Mouse (Mus musculus) lung, embryonic 14.5 days (tissue): ENCODE measurements at regions not wholly inside any gene's neighbourhood (a gene's known extent, or its start where the extent isn't known, plus 50 kb on each side); places are given as distances from the start of the nearest gene placed in this dataset.

ENCODE experiments used
- ATAC-seq: fragments of 200-750 bp; cut with Nextera tagmentation; 2 replicates; pipeline ENCODE4 v1.8.0; 2017; ENCODE audit warnings: mild to moderate bottlenecking, moderate TSS enrichment, moderate library complexity; ENCODE audit not compliant: insufficient read depth
- DNase-seq: peaks from one replicate; pipeline ENCODE4 v3.0.0-alpha.2; 2015
- H3K27ac ChIP-seq: fragments of 300-500 bp; sonication (generic); 2 replicates; pipeline ENCODE4 v1.5.1; 2014; ENCODE audit warnings: low read depth, mild to moderate bottlenecking, moderate library complexity
- H3K27me3 ChIP-seq: fragments of 300-500 bp; sonication (generic); 2 replicates; pipeline ENCODE4 v1.6.1; 2014; ENCODE audit warnings: low read length, control low read depth; ENCODE audit not compliant: insufficient read depth
- H3K36me3 ChIP-seq: fragments of 300-500 bp; sonication (generic); 2 replicates; pipeline ENCODE4 v1.6.1; 2014; ENCODE audit warnings: control low read depth; ENCODE audit not compliant: insufficient read depth
- H3K4me1 ChIP-seq: fragments of 300-500 bp; sonication (generic); 2 replicates; pipeline ENCODE4 v1.6.1; 2014; ENCODE audit warnings: antibody characterized with exemption, control low read depth; ENCODE audit not compliant: insufficient read depth
- H3K4me2 ChIP-seq: fragments of 300-500 bp; sonication (generic); 2 replicates; pipeline ENCODE4 v1.6.1; 2014; ENCODE audit warnings: mild to moderate bottlenecking
- H3K4me3 ChIP-seq: fragments of 300-500 bp; sonication (generic); 2 replicates; pipeline ENCODE4 v1.5.1; 2014; ENCODE audit warnings: low read depth, low read length
- H3K9ac ChIP-seq: fragments of 300-500 bp; sonication (generic); 2 replicates; pipeline ENCODE4 v1.6.1; 2014
- H3K9me3 ChIP-seq: fragments of 300-500 bp; sonication (generic); 2 replicates; pipeline ENCODE4 v1.6.1; 2016; ENCODE audit warnings: low read depth, low read length, control low read depth
- CTCF ChIP-seq: IDR thresholded peaks from 2 replicates; pipeline ENCODE4 v1.5.1; 2016; ENCODE audit warnings: antibody characterized with exemption, low read depth
- WGBS: fragments of 180-500 bp; shearing (Covaris S2); extraction: QIAGEN DNeasy Blood & Tissue Kit; methylation state at CpG from one replicate; pipeline ENCODE4 v1.1.7; 2014; 5-methylcytosine and 5-hydroxymethylcytosine counted together

DNA sequence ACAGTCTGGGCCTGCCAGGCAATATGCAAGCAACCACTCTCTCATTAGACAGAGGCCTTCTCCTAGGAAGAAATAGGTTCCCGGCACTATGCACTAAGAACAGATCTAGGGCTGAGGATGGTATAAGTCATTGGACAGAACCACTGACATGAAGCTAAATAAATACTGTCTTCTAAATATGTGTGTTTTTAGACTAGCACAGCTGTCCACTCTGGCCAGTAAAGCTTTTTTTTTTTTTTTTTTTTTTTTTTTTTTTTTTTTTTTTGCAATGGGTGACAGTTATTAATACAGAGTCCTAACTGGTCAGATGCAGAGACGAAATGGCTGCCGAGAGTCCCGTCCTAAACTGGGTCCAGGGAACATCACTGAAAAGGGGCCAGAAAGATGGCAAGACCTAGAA, 218.9 kb downstream of the Srbd1 start:
- Histone ChIP-seq H3K4me3 (no peak overlapping the region), H3K9ac (no peak overlapping the region), H3K27ac (no peak overlapping the region), H3K4me2 (no peak overlapping the region), H3K36me3 (no peaks in the 10 kb centered on the region), H3K27me3 (no peaks in the 10 kb centered on the region), H3K4me1 (peaks cover 12% of the 10 kb centered on the region; the same call in 1 of the 2 replicates), H3K9me3 (no peaks in the 10 kb centered on the region)
- ATAC-seq (no peak), DNase-seq (no peak)
- WGBS: 64% methylated on average over 4 of the region's 4 CpGs
- no peak for TF ChIP-seq CTCF

GRCm38 (mm10) chr17:85921219-85921673, 223.7 kb downstream of the Srbd1 start:
- peak; percentile 69; the same call in 1 of the 2 replicates for ATAC-seq
- WGBS: 10% methylated on average over 8 of the region's 8 CpGs
- Histone ChIP-seq H3K36me3 (no peaks in the 10 kb centered on the region), H3K27me3 (peaks cover 8% of the 10 kb centered on the region; the same call in 1 of the 2 replicates), H3K4me3 (no peak overlapping the region), H3K4me1 (peaks cover 13% of the 10 kb centered on the region), H3K9ac (no peak overlapping the region), H3K9me3 (no peaks in the 10 kb centered on the region), H3K27ac (no peak overlapping the region), H3K4me2 (no peak overlapping the region)
- DNase-seq: peak; percentile 86
- no peak for TF ChIP-seq CTCF

GRCm38 (mm10) chr17:85919868-85920267, 225.1 kb downstream of the Srbd1 start:
- peaks cover 13% of the 10 kb centered on the region for H3K4me1 ChIP-seq
- H3K4me2 ChIP-seq: no peak overlapping the region
- TF ChIP-seq CTCF: no peak
- WGBS: 54% methylated on average over 7 of the region's 7 CpGs
- H3K27me3 ChIP-seq: peaks cover 8% of the 10 kb centered on the region; the same call in 1 of the 2 replicates
- H3K4me3 ChIP-seq: no peak overlapping the region
- ATAC-seq (no peak), DNase-seq (no peak)
- no peaks in the 10 kb centered on the region for H3K9me3 ChIP-seq
- no peaks in the 10 kb centered on the region for H3K36me3 ChIP-seq
- no peak overlapping the region for H3K27ac ChIP-seq
- no peak overlapping the region for H3K9ac ChIP-seq

- Histone ChIP-seq H3K36me3 (no peaks in the 10 kb centered on the region), H3K4me2 (no peak overlapping the region), H3K9me3 (no peaks in the 10 kb centered on the region), H3K4me1 (peaks cover 4% of the 10 kb centered on the region), H3K27me3 (peaks cover 8% of the 10 kb centered on the region; the same call in 1 of the 2 replicates), H3K9ac (no peak overlapping the region), H3K27ac (no peak overlapping the region), H3K4me3 (no peak overlapping the region)
- no peak for DNase-seq
- WGBS: 78% methylated on average over 3 of the region's 3 CpGs
- no peak for ATAC-seq
- TF ChIP-seq CTCF: no peak
Measured at GRCm38 (mm10) chr17:85915870-85916269, 227.8 kb upstream of the Six2 start.

DNA sequence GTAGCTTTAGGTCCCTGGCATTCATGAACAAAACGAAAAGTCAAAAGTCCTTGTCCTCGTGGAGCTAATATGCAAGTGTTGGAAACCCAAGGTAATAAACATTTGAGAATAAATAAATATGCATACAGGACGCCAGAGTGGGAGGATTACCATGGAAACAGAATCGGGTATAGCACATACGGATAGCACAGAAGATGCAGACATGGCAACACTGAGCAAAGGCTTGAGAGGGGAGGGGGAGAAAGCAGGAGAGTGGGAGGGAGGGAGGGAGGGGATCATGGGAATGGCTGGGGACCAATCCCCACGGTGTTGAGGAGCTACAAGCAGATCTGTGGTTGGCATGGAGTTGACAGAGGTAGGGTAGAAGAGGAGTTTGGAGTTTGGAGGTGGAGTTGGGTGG, 226.0 kb upstream of the Six2 start:
- no peak for TF ChIP-seq CTCF
- ATAC-seq (no peak), DNase-seq (no peak)
- Histone ChIP-seq H3K4me3 (no peak overlapping the region), H3K27me3 (0 out of 2 replicates have a peak, but pooled peaks cover 3% of the 10 kb centered on the region), H3K4me1 (no peaks in the 10 kb centered on the region), H3K9ac (no peak overlapping the region), H3K36me3 (no peaks in the 10 kb centered on the region), H3K4me2 (no peak overlapping the region), H3K9me3 (no peaks in the 10 kb centered on the region), H3K27ac (no peak overlapping the region)
- 47% methylated on average over 6 of the region's 6 CpGs for WGBS

- Histone ChIP-seq H3K36me3 (no peaks in the 10 kb centered on the region), H3K9me3 (no peaks in the 10 kb centered on the region), H3K4me1 (no peaks in the 10 kb centered on the region), H3K27me3 (no peaks in the 10 kb centered on the region), H3K27ac (no peak overlapping the region), H3K4me3 (no peak overlapping the region), H3K4me2 (no peak overlapping the region), H3K9ac (no peak overlapping the region)
- ATAC-seq: no peak
- DNase-seq: no peak
- WGBS: 81% methylated on average over 3 of the region's 3 CpGs
- TF ChIP-seq CTCF: no peak
Measured at GRCm38 (mm10) chr17:85908709-85909108, 220.6 kb upstream of the Six2 start.

- no peak for TF ChIP-seq CTCF
- H3K9ac ChIP-seq: no peak overlapping the region
- H3K36me3 ChIP-seq: no peaks in the 10 kb centered on the region
- H3K9me3 ChIP-seq: no peaks in the 10 kb centered on the region
- no peak overlapping the region for H3K4me3 ChIP-seq
- ATAC-seq: no peak
- DNase-seq: no peak
- WGBS: 81% methylated on average over 4 of the region's 4 CpGs
- H3K27me3 ChIP-seq: no peaks in the 10 kb centered on the region
- H3K27ac ChIP-seq: no peak overlapping the region
- no peak overlapping the region for H3K4me2 ChIP-seq
- H3K4me1 ChIP-seq: no peaks in the 10 kb centered on the region
Measured at GRCm38 (mm10) chr17:85906597-85907187, 218.6 kb upstream of the Six2 start.
